Mouse (Mus musculus) naive thymus-derived CD4-positive, alpha-beta T cell, adult 2 months (primary cell): ENCODE results near the gene C8a.

Source experiments
- DNase-seq: peaks from one replicate; pipeline ENCODE4 v3.0.0-alpha.2; 2011; ENCODE audit warnings: low read depth

Gene C8a

DNA sequence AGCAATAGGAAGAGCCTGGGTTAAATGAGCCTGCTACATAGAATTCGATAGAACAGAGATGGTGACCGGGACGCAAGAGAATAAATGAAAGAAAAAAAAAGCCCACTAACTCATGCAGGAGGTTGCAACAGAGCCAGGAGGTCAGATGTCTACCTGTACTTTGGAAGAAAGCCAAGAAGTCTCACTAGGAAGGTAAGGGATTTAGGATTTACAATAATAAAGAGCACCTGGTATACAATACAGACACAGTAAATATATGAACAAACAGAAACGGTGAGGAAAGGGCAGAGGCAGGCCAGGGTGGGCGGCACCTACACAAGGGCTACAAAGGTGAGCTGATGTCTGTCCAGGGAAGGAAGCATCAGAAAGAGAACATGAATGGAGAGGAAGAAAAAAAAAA lies 34.0 kb downstream of the C8a start:
- no peak for DNase-seq

DNA sequence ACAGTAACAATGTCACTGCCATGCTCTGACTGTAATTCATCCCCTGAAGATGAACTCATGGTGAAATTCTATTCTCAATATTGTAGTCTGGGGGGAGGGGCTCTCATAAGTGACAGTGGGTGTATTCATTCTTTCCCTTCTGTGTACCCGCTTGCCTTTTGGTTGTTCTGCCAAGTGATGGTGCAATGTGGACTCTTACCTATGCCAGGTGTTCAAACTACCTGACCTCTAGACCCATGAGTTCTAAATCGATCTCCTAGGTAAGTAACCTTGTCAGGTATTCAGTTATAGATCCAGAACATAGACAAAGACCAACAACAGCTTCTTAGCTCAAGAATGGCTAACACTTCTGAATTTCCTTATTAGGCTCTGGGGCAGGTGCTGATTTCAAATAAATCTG lies 37.9 kb downstream of the C8a start:
- no peak for DNase-seq

DNA sequence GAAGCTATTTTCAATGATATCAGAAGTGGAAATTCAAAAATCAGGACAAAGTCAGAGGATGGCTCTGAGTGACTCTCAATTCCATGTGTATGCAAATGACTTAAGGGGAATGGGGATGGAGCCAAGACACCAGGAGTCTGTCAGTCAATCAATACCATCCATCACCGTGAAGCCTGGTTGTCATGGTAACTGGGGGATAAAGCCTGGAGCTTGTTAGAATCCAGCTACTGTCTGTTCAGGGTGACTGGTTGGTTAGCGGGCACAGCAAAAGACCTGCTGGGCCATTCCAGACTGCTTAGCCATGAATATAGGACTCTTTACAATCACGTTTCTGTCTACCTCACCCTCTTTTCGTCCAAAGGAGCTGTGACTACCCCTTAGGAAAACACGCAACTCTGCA lies 41.1 kb downstream of the C8a start:
- DNase-seq: no peak

DNA sequence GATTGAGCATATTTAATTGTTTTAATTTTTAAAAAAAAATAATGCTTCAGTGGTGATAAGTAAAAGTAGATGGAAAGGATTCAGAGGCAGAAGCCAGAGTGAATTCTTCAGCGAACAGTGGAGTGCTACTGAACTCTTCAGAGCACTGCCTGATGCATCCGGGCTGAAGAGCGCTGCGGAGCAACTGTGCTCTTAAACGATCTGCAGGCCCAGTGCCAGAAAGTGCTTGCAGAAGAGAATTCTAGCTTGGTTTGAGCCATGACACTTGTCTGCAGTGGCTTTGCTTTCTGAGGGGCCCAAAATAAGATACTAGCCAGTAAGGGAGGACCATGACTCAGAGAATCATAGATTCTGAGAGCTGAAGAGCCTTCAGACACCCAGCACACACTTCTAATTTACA lies 47.3 kb downstream of the C8a start:
- no peak for DNase-seq

DNA sequence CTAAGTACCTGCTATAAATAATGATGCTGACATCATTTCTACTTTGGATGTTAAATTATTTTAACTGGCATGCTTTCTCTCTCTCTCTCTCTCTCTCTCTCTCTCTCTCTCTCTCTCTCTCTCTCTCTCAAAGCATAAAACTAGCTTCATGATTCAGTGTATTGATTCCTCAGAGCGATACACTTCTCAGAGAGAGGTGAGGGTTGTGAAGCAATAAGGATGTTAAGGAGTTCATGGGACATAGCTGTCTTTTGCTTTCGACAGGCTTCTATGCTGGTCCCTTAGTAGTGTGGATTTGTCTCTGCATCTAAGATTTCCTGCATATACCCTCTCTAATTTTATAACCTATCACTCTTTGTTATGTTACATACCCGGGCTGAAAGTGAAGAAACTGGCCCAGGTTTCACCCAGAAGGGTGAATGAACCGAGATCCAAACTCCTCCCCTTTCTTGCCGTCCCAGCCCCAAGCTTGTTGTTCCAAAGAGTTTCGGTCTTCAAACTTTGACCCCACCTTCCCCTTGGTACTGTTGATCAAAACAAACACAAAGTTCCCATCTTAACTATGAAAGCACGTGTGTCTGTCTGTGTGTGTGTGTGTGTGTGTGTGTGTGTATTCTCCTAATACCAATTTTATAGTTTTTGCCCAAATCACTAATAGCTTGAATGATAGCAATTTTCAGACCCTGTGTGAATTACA lies 51.7 kb downstream of the C8a start:
- DNase-seq: no peak

DNA sequence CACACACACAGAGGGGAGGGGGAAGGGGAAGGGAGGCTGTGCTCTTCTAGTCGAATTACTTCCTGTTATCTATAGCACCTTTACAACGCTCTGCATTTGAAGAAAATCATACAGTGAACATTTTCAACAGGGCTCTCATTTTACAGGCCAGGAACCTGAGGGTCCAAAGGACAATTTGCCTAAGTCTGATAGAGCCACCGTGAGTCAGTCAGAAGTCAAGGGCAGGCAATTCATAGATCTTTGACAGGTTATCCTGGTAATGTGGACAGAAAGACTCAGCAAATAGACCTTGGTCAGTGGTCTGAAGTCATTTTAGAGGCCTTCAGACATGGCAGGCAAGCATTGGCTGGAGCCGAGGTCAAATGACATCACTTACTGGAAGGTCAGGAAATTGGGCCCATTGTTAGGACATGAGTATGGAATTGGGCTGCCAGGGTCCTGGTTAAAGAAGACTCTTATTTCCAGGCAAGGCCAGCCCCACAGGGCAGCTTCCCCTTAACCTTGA lies 52.5 kb downstream of the C8a start:
- no peak for DNase-seq

DNA sequence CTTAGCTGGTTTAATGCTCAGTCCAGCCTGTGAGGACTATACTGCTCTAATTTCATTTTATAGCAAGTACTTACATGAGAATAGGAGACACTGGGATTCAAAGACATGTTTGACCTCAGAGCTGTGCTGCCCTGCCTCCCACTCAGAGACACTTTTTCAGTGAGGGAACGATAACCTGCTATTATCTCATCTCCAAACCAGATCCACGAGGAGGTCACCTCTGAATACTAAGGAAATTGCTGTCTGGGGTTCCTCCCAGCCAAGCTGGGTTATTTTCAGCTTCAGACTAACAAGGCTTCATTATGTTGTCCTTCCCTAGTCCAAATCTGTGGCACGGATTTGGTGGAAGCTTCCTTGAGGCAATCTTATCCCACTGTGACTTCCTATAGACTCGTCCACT lies 56.3 kb downstream of the C8a start:
- no peak for DNase-seq

DNA sequence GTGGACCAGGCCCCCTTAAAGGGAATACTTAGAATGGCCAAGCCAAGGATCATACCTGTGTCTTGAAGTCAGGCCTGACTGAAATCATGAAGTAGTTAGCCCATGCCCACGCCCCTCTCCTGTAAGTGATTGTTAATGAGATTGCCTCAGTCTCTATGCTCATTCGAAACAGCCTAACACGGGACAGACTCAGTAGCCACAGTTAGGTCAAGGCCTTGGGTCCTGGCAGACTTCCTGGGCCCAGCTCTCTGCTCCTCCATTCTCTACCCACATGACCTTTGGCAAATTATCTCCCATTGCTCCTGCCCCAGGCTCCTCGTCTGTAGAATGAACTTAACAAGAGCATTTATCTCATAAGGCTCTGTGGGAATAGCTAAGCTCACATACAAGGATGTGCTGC lies 57.2 kb downstream of the C8a start:
- DNase-seq: no peak

DNA sequence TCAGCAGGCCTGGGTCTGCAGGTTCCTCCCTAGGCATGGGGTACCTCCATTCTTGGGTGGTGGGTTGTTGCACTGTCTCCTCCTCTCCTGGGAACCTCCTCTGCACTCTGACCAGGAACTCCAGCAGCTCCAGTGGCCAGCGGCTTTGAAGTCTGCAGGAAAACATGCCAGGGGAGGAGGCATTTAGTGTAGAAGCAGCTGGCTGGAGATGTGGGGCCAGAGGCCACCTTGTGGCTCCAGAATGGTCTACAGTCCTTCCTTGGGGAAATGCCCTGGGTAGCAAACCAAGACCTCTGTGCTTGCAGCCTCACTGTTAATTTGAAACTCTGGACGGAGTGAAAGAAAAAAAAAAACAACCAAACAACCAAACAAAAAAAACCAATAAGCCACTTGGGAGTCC lies 58.7 kb downstream of the C8a start:
- DNase-seq: no peak

DNA sequence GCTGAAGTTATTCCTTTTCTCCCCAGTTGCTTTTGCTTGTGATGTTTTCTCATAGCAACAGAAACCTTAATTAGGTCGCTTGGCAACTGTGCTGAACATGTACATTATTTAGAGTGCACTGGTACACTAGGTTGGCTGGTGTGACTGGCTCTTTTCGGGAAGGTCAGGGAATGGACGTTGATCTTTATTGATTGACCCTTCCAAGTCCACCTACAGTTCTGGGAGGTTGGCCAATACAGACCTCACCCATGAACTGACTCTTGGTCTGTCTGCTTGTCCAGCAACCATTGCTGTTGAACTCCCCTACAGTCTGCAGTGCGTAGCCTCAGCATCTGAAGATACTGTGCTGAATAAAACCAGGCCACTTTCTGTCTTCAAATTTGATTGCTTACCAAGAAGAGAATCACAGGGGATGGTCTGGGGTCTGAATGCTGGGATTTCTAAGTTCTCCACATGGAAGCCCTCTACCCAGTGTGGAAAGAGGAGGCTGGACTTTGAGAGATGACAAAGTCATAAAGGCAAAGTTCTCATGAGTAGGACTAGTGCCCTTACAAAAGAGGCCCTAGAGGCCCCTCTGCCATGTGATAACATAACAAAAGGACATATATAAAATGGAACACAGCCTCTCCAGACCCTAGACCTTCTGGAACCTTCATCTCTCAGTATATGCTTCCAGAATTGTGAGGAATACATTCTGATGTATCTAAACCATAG lies 59.5 kb downstream of the C8a start:
- DNase-seq: no peak

DNA sequence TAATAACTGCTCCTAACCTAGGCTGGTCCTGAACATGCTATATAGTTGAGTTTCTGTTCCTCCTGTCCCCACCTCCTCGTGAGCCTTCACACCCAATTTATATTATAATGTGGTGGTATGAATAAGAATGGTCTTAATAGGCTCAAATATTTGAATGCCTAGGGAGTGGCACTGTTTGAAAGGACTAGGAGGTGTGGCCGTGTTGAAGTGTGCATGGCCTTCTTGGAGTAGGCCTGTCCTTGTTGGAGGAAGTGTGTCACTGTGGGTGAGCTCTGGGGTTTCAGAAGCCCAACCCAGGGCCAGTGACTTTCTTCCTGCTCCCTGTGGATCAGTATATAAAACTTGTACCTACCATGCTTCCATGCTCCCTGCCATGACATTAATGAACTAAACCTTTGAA lies 62.6 kb downstream of the C8a start:
- no peak for DNase-seq

DNA sequence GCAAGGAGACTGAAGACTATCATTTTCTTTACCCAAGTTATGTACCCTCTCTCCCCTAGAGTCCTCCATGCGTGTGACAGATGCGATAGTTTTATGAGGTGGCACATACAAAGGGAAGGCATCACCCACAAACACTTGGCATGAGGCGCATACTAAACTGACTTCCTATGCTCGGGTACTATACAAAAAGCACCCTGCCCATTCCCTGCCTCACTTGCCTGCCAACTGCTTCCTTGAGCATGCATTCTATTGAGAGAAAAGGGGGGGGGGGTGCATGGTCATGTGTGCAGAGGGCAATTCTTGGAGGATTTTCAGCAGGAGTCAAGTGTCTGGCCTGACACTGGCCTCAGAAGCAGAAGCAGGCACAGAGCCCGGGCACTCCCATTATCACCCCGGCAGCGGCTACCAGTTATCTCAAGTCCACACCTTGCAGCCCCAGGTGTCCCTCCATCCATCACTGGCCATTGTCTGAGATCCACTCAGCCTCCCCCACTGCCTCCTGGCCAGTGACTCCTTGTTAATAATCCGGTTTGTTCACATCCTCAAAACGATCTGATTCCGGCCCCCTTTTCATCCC lies 65.4 kb downstream of the C8a start:
- DNase-seq: no peak

DNA sequence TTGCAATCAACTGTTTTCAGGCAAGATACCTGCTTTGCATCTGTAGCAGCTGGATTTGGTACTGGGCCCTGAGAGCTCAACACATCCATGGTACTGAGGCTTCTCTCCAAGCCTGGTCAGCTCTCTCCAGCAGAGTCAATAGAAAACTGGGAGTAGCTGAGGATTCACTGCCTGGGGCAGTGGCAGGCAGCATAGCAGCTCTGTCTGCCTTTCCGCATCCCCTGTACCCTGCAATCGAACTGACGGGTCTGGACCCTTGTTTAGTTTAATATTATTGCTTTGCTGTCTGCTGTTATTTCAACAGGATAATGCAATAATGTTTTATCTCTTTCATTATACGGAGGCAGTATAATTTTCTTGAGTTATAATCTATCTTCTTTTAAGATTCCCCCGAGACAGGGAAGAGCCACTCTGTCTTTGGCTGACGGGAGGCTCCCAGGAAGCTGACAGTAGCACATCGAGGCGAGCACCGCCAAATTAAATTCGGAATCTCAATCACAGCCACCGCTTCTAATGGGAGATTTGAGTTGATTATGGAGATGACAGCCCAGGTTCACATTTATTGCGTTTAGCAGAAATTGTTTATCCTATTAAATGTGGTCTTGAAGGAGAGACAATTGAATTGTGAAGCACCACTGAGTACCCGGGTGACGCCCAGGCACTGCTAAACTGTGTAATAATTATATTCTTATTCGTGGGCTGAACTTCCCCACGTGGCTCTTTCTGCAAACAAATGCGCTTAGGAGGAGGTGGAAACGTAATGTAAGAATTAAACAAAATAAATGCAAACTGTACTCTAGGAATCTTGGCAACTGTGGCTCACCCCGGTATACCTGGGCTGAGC lies 70.6 kb downstream of the C8a start:
- no peak for DNase-seq

DNA sequence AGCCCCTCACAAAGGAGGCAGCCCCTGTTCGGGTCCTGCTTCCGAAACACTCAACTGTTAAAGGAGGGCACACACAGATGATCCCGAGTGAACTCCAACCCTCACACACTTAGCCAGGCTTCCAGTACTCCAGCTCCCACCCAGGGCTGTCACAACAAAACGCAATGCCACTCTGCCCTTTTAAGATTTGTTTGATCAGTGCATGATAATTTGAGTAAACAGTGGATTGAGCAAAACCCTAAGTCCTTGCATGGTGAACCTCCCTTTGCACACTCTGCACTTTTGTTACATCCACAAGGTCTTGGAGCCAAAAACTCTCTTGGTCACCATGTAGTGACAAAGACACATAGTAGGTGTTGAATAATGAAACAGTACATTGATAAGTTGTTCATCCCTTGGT lies 72.1 kb downstream of the C8a start:
- DNase-seq: no peak

DNA sequence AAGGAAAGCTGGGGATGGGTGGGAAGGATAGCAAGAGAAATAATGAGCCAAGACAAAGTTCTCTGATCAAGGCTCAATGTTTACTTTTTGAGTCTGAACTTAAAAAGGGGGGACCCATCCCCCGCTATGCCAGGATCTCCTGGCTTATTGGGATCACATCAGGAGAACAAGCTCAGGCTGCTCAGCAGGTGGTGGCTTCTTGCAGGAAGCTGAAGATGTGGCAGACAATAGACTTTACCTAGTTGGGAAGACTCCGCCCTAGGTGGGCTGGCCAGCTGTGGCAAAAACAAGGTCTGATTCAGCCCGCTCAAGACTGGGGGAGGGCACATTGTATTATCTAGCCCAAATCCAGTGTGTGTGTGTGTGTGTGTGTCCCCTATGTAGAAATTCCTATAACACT lies 74.6 kb downstream of the C8a start:
- no peak for DNase-seq

DNA sequence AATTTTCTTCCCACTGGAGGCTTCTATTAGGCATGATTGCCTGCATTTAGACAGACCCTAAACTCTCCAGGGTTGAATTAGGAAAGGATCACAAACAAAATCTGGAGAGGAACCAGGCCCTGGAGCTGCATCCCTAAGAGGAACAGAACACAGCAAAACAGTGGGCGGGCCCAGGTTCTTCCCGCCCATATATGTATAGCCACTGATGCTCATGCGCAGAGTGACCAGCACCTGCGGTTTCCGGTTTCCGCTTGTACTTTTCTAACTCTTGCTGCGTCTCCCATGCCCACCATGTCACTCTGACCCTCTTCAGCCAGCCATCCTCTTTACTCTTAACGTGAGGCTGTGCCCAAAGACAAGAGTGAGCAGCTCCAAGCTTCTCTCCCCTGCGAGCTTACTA lies 77.2 kb downstream of the C8a start:
- no peak for DNase-seq

DNA sequence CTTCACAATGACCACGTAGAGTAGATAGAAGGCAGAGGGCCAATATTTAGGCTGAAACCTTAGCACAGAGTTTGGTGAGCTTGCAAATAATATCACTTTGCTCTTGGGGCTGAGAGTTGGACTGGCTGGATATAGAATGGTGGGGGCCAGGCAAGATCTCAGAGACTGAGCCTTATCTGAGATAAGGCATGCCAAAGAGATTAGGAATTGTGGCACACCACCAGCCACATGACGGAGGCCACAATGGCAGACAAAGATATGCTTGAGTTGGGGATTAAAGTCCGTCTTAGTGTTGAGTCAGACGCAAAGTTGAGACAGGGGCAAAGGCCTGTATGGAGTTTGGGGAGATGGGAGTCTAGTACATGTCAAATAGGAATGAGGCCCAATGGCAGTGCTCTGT lies 84.1 kb downstream of the C8a start:
- DNase-seq: no peak

DNA sequence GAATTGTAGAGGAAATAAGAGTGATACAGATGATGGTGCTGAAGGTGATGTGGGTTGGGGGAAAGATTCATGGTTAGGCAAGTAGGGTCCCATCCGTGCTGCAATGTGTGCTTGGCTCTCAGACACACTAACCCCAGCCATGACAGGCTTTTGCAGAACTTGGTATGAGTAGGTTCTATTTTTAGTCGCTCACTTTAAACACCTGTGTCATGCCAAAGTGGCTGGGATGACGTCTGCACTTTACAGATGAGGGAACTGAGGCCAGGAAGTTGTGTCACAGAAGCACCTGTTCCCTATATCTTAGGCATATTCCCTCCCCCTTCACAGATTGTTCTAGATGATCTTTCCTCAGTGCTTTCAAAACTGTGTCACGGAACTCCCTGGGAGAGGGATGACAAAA lies 93.9 kb downstream of the C8a start:
- DNase-seq: no peak

DNA sequence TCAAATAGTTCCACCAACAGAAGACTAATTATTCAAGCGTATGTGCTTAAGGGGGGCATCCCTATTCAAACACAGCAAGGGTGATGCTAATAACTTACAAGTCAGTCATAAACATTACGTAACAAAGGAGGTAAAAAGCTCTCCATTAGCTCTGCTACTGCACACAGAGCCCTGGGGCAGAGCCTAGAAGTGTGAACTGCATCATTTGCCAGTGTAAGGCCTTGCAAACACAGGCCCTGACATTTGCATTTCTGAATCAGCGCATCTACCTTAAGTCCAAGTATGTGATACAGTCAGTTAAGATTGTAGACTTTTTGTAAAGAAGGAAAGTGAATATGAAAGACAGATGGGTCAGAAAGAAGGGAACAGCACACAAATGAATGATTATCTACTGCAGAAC lies 94.8 kb downstream of the C8a start:
- no peak for DNase-seq

DNA sequence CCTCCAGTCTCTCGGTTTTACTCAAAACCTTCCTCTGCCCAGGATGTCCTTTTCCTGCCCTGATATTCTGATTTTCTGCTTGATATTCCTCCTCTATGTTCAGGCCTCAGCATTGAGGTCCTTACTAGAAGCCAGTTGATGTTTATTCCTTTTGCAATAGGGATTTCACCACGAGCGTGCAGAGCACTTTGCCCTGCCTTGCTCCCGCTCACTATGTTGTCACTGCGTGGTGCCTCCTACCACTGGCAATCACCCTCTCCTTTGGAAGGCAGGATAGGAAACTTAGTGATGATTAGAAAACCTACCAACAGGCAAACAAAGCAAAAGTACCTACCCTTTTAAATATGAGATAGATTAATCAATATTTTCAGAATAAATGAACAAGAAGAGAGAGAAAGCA lies 96.7 kb downstream of the C8a start:
- DNase-seq: no peak

DNA sequence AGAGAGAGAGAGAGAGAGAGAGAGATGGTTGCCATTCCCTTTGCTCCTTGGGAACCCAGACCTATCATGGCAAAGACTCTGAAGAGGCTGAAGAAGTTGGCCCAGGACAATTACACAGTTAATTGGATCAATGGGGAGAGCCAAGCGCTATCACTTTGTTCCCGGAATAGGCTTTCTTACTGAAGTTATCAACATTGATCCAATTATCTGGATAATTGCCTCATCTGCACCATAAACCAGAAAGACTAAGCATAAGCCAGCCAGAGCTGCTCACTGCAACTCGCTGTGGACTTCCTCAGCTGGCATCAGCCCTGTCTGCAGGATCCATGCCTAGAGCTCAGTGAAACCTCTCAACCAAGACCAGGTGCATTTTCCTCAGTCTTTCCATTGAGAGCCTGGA lies 100.6 kb downstream of the C8a start:
- no peak for DNase-seq

DNA sequence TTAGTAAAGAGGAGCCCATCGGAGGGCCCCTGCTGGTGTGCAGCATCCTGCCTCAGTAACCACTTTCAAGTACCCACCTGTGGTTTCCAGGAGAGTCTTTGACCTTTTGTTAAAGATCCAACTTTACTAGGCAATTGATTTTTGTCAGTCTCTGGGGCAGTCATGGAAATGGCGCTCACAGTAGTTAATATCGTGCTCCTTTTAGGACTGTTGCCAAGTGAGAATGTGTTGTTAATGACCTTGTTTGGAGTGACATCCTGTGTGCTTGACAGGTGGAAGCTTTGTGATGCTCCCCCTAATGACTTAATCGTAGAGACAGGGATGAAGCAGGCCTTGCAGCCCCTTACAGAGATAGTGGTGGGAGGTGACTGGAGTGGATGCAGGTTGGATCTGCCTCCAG lies 105.9 kb downstream of the C8a start:
- no peak for DNase-seq

DNA sequence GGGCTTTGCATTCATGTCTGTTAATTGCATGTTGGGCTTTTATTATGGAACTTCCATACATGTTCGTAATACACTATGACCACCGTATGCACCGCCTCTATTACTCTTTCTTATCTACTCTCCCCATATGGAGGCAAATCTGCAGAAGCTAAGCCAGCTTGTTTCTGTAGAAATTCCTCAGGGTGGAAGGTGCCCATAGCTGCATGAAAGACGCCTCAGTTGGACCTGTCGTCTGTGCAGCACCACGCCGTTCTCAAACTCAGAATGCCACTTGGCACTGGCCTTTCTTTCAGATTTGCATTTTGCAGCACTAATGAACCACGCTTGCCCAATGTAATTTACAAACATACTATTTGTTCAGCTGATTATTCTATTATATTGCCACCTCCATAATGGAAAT lies 106.6 kb downstream of the C8a start:
- DNase-seq: no peak
